Mouse (Mus musculus): Measurements from ENCODE around the gene Bysl. TPM values are rescaled to one million over a fixed set of nuclear protein-coding genes. Genes with fewer than 3 reads are reported as not detected.

Bysl gene
- polyA plus RNA-seq, 1 experiment from 2014 or later = 19.4 TPM

DNA sequence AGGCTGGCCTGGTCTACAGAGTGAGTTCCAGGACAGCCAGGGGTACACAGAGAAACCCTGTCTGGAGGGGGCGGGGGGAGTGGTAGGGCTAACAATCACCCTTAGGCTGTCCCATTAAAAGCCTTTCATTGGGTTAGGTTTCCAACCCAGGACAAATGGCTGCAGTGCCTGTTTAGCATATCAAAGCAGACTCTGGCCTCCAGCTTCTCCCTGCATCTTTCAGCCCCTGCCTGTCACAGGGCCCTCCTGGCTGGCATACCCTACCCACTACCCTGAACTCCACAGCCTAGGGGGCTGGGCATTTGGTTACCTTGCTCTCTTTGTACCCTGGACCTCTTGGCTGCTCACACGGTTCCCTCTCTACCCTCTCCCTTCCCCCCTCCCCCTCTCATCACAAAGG, 45.2 kb downstream of the Bysl start:
- no peaks in the 10 kb centered on the region for H3K36me3 ChIP-seq (ENCODE audit: control insufficient read depth, insufficient read depth, low read length)
- ATAC-seq (ENCODE audit: low read depth) = no peak
- 58% methylated on average over 2 of the region's 2 CpGs for WGBS
- no peak overlapping the region for H3K27ac ChIP-seq (ENCODE audit: low read length)
- no peak overlapping the region for H3K4me3 ChIP-seq (ENCODE audit: low read length)
- no peaks in the 10 kb centered on the region for H3K27me3 ChIP-seq (ENCODE audit: control insufficient read depth, insufficient read depth, low read depth, low read length)
- no peaks in the 10 kb centered on the region for H3K9me3 ChIP-seq (ENCODE audit: control insufficient read depth, low read length)
- H3K4me1 ChIP-seq (replicated peaks; ENCODE audit: control insufficient read depth, insufficient read depth, low read length) = no peaks in the 10 kb centered on the region
- H3K9ac ChIP-seq (ENCODE audit: low read length) = no peak overlapping the region
- H3K4me2 ChIP-seq (ENCODE audit: low read depth, low read length) = no peak overlapping the region

DNA sequence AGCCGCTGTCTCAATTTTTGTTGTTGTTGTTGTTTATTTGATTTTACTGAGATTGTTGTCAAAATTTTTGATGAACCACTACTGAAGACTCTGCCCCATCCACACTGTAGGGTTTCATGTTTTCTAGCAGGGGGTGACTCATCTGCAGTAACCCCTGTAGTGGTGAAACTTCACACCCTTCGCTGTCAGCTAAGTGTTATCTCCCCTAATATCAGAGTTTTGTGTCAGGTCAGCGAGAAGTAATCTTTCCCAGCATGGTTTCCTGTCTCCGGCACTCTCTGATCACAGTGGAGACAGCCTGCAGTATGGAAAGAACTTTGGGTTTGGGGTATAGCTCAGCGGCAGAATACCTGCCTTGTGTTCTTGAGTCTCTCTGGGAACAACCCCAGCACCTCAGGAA, 46.7 kb downstream of the Bysl start:
- Histone ChIP-seq H3K4me1 (replicated peaks; ENCODE audit: control insufficient read depth, insufficient read depth, low read length) (no peaks in the 10 kb centered on the region; the same call in 1 of the 2 replicates), H3K9me3 (ENCODE audit: control insufficient read depth, low read length) (no peaks in the 10 kb centered on the region), H3K36me3 (ENCODE audit: control insufficient read depth, insufficient read depth, low read length) (no peaks in the 10 kb centered on the region), H3K9ac (ENCODE audit: low read length) (no peak overlapping the region), H3K4me2 (ENCODE audit: low read depth, low read length) (no peak overlapping the region), H3K4me3 (ENCODE audit: low read length) (no peak overlapping the region), H3K27ac (ENCODE audit: low read length) (no peak overlapping the region), H3K27me3 (ENCODE audit: control insufficient read depth, insufficient read depth, low read depth, low read length) (no peaks in the 10 kb centered on the region)
- no peak for ATAC-seq (ENCODE audit: low read depth)
- WGBS = 65% methylated on average over 5 of the region's 5 CpGs

DNA sequence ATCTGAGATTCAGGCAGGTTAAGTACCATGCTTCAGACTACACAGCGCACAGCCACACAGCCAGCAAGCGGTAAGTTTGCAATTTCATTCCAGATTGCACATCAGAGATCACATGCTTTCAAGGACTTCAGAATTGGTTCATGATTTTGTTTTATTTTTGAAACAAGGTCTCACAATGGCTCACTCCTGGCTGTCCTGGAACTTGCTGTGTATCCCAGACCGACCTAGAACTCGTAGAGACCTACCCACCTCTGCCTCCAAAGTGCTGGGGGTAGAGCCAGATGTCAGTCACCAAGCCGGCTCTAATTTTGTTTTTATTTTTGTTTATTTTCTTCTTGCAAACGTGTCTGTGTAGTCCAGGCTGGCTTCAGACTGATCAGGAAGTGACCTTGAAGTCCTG, 48.4 kb downstream of the Bysl start:
- H3K9me3 ChIP-seq (ENCODE audit: control insufficient read depth, low read length) = no peaks in the 10 kb centered on the region
- WGBS = 71% methylated on average over 6 of the region's 6 CpGs
- no peak overlapping the region for H3K27ac ChIP-seq (ENCODE audit: low read length)
- no peaks in the 10 kb centered on the region; the same call in 1 of the 2 replicates for H3K4me1 ChIP-seq (replicated peaks; ENCODE audit: control insufficient read depth, insufficient read depth, low read length)
- H3K9ac ChIP-seq (ENCODE audit: low read length) = no peak overlapping the region
- no peak overlapping the region for H3K4me2 ChIP-seq (ENCODE audit: low read depth, low read length)
- no peak overlapping the region for H3K4me3 ChIP-seq (ENCODE audit: low read length)
- H3K27me3 ChIP-seq (ENCODE audit: control insufficient read depth, insufficient read depth, low read depth, low read length) = no peaks in the 10 kb centered on the region
- no peak for ATAC-seq (ENCODE audit: low read depth)
- no peaks in the 10 kb centered on the region for H3K36me3 ChIP-seq (ENCODE audit: control insufficient read depth, insufficient read depth, low read length)

GRCm38 (mm10) chr17:47559726-47560125, 51.6 kb downstream of the Bysl start:
- Histone ChIP-seq H3K9me3 (ENCODE audit: control insufficient read depth, low read length) (no peaks in the 10 kb centered on the region), H3K4me2 (ENCODE audit: low read depth, low read length) (no peak overlapping the region), H3K9ac (ENCODE audit: low read length) (no peak overlapping the region), H3K4me1 (replicated peaks; ENCODE audit: control insufficient read depth, insufficient read depth, low read length) (peaks cover 3% of the 10 kb centered on the region; the same call in 1 of the 2 replicates), H3K27me3 (ENCODE audit: control insufficient read depth, insufficient read depth, low read depth, low read length) (no peaks in the 10 kb centered on the region), H3K27ac (ENCODE audit: low read length) (no peak overlapping the region), H3K36me3 (ENCODE audit: control insufficient read depth, insufficient read depth, low read length) (no peaks in the 10 kb centered on the region), H3K4me3 (ENCODE audit: low read length) (no peak overlapping the region)
- no peak for ATAC-seq (ENCODE audit: low read depth)
- 63% methylated on average over 6 of the region's 6 CpGs for WGBS

DNA sequence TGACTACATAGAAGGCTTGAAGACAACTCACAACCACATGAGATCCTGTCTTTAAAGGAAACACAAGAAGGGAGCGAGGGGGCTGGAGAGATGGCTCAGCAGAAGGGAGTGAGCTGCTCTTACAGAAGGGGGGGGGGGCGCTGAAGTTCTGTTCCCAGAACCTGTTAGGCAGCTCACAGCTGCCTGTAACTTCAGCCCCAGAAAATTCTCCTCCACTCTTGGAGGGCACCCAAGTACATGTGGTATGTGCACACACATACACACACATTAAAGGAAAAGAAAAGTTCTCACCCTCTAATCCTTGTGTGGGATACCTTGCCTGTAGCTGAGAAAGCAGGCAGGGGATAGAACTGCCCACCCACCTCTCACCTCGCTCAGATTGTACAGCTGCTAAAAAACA, 54.1 kb downstream of the Bysl start:
- Histone ChIP-seq H3K9me3 (ENCODE audit: control insufficient read depth, low read length) (no peaks in the 10 kb centered on the region), H3K27ac (ENCODE audit: low read length) (peak overlapping the region; percentile 80), H3K27me3 (ENCODE audit: control insufficient read depth, insufficient read depth, low read depth, low read length) (no peaks in the 10 kb centered on the region), H3K4me3 (ENCODE audit: low read length) (no peak overlapping the region), H3K36me3 (ENCODE audit: control insufficient read depth, insufficient read depth, low read length) (no peaks in the 10 kb centered on the region), H3K4me2 (ENCODE audit: low read depth, low read length) (no peak overlapping the region), H3K9ac (ENCODE audit: low read length) (0 out of 2 replicates have a peak overlapping the region, but pooled peaks have one; percentile 31), H3K4me1 (replicated peaks; ENCODE audit: control insufficient read depth, insufficient read depth, low read length) (peaks cover 3% of the 10 kb centered on the region; the same call in 1 of the 2 replicates)
- peak; percentile 76 for ATAC-seq (ENCODE audit: low read depth)
- WGBS = 59% methylated on average over 2 of the region's 3 CpGs

DNA sequence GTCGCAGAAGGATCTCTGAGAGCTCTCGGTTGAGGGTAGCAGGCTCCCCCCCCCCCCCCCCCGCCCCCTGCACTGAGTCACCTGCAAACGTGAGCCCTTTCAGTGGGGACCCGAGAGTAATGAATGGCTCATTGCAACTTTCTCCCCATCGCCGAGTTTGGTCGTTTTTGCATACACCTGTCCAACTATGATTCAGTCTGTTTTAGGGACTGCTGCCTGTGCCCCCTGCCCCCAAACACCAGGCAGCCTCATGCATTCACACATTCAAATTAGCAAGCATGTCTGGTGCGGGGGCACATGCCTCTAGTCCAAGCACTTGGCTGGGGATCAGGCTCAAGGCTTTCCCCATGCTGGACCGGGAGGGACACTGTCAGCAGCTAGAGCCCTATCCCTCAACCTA, 56.7 kb downstream of the Bysl start:
- Histone ChIP-seq H3K27ac (ENCODE audit: low read length) (no peak overlapping the region), H3K36me3 (ENCODE audit: control insufficient read depth, insufficient read depth, low read length) (no peaks in the 10 kb centered on the region), H3K4me2 (ENCODE audit: low read depth, low read length) (no peak overlapping the region), H3K9ac (ENCODE audit: low read length) (no peak overlapping the region), H3K4me3 (ENCODE audit: low read length) (no peak overlapping the region), H3K4me1 (replicated peaks; ENCODE audit: control insufficient read depth, insufficient read depth, low read length) (peaks cover 3% of the 10 kb centered on the region; the same call in 1 of the 2 replicates), H3K27me3 (ENCODE audit: control insufficient read depth, insufficient read depth, low read depth, low read length) (no peaks in the 10 kb centered on the region), H3K9me3 (ENCODE audit: control insufficient read depth, low read length) (no peaks in the 10 kb centered on the region)
- no peak for ATAC-seq (ENCODE audit: low read depth)
- 60% methylated on average over 9 of the region's 10 CpGs for WGBS

DNA sequence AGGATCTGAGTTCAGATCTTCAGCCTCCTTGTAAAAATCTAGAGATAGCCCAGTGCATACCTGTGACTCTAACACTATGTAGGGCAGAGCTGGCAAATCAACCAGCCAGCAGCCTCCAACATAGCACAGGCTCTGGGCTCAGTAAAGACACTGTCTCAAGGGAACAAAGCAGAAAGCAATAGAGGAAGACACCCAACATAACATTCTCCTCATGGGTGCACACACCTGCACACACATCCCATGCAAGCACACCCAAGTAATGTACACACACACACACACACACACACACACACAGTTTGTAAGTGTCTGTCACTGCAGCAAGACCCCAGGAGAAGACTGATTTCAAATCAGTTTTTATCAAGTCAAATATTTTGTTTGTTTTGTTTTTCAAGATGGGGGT, 58.3 kb downstream of the Bysl start:
- Histone ChIP-seq H3K4me1 (replicated peaks; ENCODE audit: control insufficient read depth, insufficient read depth, low read length) (0 out of 2 replicates have a peak, but pooled peaks cover 3% of the 10 kb centered on the region), H3K27ac (ENCODE audit: low read length) (no peak overlapping the region), H3K4me2 (ENCODE audit: low read depth, low read length) (no peak overlapping the region), H3K27me3 (ENCODE audit: control insufficient read depth, insufficient read depth, low read depth, low read length) (no peaks in the 10 kb centered on the region), H3K4me3 (ENCODE audit: low read length) (no peak overlapping the region), H3K9me3 (ENCODE audit: control insufficient read depth, low read length) (no peaks in the 10 kb centered on the region), H3K36me3 (ENCODE audit: control insufficient read depth, insufficient read depth, low read length) (no peaks in the 10 kb centered on the region), H3K9ac (ENCODE audit: low read length) (no peak overlapping the region)
- no peak for ATAC-seq (ENCODE audit: low read depth)

DNA sequence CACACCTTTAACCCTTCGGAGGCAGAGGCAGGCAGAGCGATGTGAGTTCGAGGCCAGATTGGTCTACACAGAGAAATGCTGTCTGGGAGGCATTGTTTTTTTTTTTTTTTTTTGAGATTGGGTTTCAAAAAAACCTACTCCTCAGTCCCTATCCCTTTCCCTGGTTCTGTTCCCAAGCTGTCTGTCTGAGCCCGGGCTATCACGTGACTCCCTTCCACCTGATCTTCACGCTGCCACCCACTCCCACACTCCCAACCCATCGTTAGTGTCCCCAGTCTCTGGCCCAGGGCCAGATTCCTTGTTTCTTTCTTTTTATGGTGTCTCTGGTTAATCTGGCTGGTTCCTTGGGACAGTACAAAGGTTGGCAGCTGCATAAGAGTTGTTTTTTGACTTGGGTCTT, 60.2 kb downstream of the Bysl start:
- WGBS = 66% methylated on average over 7 of the region's 7 CpGs
- H3K4me3 ChIP-seq (ENCODE audit: low read length) = no peak overlapping the region
- H3K4me1 ChIP-seq (replicated peaks; ENCODE audit: control insufficient read depth, insufficient read depth, low read length) = no peaks in the 10 kb centered on the region
- no peaks in the 10 kb centered on the region for H3K27me3 ChIP-seq (ENCODE audit: control insufficient read depth, insufficient read depth, low read depth, low read length)
- H3K9me3 ChIP-seq (ENCODE audit: control insufficient read depth, low read length) = no peaks in the 10 kb centered on the region
- no peak overlapping the region for H3K9ac ChIP-seq (ENCODE audit: low read length)
- no peak for ATAC-seq (ENCODE audit: low read depth)
- H3K36me3 ChIP-seq (ENCODE audit: control insufficient read depth, insufficient read depth, low read length) = no peaks in the 10 kb centered on the region
- H3K27ac ChIP-seq (ENCODE audit: low read length) = no peak overlapping the region
- H3K4me2 ChIP-seq (ENCODE audit: low read depth, low read length) = no peak overlapping the region

All from lung, embryonic 16.5 days (tissue).